Mouse (Mus musculus) T-helper 2 cell (primary cell): ENCODE measurements around the gene Ppm1l.
"Not testable (repeated sequence)": the region's sequence is repeated elsewhere in the genome, so short reads cannot be mapped to it uniquely, and the experiment has no call there.

Experiments used
- in situ Hi-C: fragments of 300-600 bp; cut with MboI, MseI; formaldehyde crosslinking; loops from one replicate; pipeline ENCODE4 v1.15.1; 2025; ENCODE audit warnings: high pct_unique_total_duplicates

Gene Ppm1l

DNA sequence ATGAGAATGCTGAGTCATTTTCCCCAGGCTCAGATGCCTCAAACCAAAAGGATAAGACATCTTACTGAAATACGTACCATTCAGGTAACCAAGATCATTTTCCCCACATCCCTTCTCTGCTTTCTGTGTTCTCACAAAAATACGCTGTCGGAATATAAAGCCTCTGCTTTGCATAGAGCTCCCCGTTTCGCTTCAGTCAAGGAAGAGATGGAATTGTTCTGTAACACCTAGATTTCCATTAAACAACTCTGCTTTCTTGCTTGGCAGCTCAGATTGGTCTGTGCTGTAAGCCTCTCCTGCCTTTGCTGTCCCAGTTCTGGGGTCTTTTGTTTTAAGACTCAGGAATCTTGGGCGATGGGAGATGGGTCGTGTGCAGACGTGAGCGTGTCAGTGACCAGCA is 51.3 kb downstream of the Ppm1l start:
- in situ Hi-C loops = loop anchor here (10.0 kb wide), 1 partner anchor 127 kb away; no protein-coding TSS in a partner anchor

GRCm38 (mm10) chr3:69372731-69373130 is 56.1 kb downstream of the Ppm1l start:
- in situ Hi-C loops = no loop called here

DNA sequence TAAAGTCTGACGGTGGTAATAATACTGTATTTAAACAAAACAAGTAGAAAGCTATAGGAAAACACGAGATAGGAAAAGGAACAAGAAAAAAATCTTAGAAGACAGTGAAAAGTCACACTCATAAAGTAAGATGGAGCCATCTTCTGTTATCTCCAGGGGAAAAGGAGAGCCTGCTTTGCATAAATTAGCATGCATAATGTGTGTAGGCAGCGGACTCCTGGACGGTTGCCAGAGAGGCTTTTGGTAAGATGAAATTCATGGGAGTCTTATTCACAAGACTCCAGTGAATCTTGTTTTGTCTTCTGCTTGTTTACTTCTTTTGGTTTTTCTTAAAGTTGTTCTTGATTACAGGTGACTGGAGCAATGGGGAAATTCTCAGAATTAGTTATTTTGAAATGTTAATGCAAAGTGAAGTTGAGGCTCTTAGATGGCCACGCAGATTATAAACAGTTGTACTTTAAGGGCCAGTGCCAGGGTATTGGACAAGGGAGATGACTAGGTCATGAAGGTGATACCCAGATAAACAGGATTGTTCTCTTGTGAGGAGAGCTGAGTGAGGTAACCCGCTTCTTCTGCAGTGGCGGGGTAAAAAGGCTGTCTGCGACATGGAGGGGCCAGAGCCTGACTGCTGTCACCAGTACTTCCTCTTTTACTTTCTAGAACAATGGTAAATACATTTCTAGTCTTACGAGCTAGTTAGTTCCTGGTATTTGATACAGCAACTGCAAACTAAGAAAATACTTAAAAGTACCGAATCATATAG is 57.1 kb downstream of the Ppm1l start:
- in situ Hi-C loops = no loop called here

DNA sequence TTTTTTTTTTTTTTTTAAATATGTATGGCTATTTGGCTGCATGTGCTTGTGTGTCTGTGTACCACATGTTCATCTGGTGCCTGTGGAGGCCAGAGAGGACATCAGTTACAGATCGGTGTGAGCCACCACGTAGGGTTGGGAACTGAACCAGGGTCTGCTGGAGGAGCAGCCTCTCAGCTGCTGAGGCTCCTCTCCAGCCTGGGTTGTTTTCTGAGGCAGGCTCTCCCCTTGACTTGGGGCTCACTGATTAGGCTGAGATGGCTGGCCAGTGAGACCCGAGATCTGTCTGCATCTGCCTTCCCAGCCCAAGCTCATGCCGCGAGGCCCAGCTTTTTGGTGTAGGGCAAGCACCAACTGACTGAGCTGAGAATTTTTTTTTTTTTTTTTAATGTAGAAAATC is 57.9 kb downstream of the Ppm1l start:
- in situ Hi-C loops = no loop called here

- in situ Hi-C loops = no loop called here
Observed at GRCm38 (mm10) chr3:69374983-69375382, 58.3 kb downstream of the Ppm1l start.

GRCm38 (mm10) chr3:69381213-69381612 is 64.6 kb downstream of the Ppm1l start:
- in situ Hi-C loops = no loop called here

DNA sequence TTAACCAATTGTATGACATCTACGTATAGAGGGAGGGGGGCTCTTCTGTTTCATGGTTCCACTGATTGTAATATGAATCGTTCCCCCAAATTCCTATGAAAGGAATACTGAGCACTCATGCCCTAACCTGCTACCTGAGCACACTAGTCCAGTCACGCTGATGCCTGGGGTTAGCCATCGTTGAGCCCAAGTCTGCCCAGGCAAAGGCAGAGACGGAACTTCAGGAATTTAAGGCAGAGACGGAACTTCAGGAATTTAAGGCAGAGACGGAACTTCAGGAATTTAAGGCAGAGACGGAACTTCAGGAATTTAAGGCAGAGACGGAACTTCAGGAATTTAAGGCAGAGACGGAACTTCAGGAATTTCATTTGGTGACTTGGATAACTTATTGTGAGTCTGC is 75.2 kb downstream of the Ppm1l start:
- in situ Hi-C loops = not testable (repeated sequence)

GRCm38 (mm10) chr3:69392298-69392697 is 75.6 kb downstream of the Ppm1l start:
- in situ Hi-C loops = no loop called here

DNA sequence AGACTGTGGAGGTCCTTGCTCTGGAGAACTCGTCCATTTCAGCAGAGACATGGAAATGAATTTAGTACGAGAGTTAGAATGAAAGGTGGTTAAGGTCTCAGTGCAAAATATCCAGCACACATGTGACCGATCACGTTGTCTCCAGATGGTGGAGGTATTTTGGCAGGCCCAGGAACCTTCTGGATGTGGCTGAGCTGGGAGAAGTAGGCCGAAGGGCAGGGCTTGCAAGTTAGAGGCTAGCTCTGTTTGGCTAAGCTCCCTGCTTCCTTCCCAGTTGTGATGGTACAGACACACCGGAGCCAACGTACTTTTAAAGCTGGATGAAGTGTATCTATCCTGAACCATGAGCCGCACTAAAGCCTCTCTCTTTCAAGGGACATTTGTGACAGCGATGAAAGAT is 76.4 kb downstream of the Ppm1l start:
- in situ Hi-C loops = no loop called here

- in situ Hi-C loops = no loop called here
Observed at GRCm38 (mm10) chr3:69393991-69394390, 77.3 kb downstream of the Ppm1l start.

DNA sequence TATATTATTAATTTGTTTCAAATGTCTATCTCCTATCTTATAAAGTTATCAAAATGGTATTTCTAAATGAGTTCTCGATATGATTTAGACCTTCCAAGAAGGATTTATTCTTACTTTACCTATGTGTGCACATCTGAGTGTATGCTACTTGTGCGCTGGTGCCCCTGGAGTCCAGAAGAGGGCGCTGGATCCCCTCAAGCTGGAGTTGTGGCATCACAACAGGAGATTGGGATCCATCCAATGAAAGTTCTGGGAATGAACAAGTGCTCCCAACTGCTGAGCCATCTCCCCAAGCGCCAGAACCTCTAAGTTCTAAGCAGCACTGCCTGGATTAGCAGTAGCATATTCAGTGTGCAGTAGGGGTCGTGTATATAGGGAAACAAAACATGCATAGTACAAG is 78.4 kb downstream of the Ppm1l start:
- in situ Hi-C loops = no loop called here

- in situ Hi-C loops = no loop called here
Observed at GRCm38 (mm10) chr3:69397733-69398132, 81.1 kb downstream of the Ppm1l start.

- in situ Hi-C loops = no loop called here
Observed at GRCm38 (mm10) chr3:69399336-69399735, 82.7 kb downstream of the Ppm1l start.

- in situ Hi-C loops = no loop called here
Observed at GRCm38 (mm10) chr3:69403196-69403595, 86.5 kb downstream of the Ppm1l start.

DNA sequence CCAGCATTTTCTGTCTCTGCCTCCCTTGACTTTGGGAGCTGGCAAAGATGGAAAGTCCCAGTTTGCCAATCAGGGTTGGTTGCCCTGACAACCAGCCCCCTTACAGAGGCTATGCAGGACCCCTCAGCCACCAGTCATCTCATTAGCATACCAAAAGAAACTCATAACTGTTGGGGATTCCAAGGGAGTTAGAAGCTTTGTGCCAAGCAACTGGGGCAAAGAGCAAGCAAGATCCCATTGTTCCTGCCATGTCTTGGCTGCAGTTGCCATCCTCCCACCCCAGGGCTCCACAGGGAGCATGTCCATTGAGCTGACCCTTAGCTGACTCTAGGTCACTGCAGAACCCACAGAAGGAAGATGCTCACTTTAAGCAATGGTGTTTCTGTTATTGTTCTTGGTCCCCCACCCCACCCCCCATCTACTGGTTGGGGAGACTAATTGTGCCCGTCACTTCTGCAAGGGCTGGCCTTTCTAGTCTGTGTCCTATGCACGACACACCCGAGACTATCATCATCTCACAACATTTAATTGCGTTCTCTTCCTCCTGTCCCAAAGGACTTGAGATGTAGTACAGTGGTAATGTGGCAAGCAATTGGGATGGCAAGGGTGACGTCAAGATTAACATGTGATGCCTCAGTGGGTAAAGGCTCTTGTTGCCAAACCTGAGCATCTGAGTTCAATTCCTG is 89.7 kb downstream of the Ppm1l start:
- in situ Hi-C loops = no loop called here

DNA sequence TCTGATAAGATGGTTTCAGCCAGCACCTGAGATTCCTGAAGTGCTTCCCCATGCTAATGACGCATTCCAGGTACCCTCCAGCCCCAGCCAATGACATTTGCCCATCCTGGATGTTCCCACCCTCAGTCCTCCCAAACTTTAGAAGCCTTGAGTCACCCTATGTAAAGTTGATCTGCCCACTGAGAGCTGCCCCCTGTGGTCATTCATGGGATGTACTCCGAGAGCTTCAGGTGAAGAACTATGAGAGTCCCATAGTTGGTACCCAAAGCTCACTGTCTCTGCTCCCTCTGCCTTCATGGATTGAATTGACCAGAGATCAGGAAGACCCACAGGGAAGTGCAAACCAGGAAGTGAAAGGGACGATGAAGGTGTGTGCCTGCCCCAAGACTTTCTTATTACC is 91.4 kb downstream of the Ppm1l start:
- in situ Hi-C loops = no loop called here

GRCm38 (mm10) chr3:69416112-69416511 is 99.5 kb downstream of the Ppm1l start:
- in situ Hi-C loops = no loop called here

- in situ Hi-C loops = no loop called here
Observed at GRCm38 (mm10) chr3:69422741-69423140, 106.1 kb downstream of the Ppm1l start.

DNA sequence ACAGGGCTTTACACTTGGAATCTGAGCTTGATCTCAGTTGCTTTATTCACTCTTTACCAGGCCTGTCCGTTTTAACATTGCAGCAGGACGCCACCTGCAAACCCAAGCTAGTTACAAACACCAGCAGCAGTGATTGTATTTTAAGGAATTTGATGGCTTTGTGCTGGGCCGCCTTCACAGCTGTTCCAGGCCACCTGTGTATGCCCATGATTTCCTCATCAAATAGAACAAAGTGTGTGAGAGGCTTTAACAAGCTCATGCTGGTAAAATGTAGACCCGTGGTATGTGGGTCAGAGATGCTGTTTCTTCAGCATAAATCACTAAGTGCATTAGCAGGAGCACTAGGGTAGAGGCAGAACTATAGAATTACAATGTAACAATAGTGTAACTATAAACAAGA is 106.7 kb downstream of the Ppm1l start:
- in situ Hi-C loops = no loop called here

GRCm38 (mm10) chr3:69424781-69425180 is 108.1 kb downstream of the Ppm1l start:
- in situ Hi-C loops = loop anchor here (25.0 kb wide), 1 partner anchor 488 kb away; no protein-coding TSS in a partner anchor

DNA sequence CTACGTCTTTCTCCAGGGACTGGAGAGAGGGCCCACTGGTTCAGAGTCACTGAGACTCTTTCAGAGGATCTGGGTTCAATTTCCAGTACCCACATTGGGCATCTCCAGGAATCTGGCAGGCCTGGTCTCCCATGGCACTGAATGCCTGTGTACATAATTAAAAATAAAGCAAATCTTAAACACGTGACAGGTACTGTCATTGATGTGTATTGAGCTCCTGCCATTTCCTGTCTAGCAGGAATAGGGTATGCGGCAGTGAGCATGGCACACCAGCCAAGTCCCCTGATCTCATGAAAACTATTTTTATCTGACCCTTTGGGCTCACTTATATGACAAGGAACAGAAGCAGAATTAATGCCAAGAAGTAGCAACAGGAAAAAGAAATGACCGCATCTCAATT is 110.6 kb downstream of the Ppm1l start:
- in situ Hi-C loops = loop anchor here (25.0 kb wide), 1 partner anchor 485 kb away; no protein-coding TSS in a partner anchor

GRCm38 (mm10) chr3:69428221-69428620 is 111.6 kb downstream of the Ppm1l start:
- in situ Hi-C loops = loop anchor here (25.0 kb wide), 1 partner anchor 484 kb away; no protein-coding TSS in a partner anchor

DNA sequence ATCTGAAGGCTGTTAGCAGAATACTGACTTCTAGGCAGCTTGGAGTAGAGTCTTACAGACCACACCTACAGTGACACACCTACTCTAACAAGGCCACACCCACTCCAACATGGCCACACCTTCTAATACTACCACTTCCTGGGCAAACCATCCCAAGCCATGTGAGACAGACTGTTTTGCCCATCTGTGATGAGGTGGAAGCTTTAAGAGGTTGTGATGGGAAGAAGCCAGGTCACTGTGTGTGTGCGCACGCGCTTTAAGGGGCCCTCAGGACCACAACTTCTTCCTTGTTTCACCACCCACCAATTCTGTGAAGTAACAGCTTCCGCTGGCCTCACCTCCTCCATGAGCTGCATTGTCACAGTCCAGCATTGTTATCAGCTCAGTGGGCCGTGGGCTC is 112.7 kb downstream of the Ppm1l start:
- in situ Hi-C loops = loop anchor here (25.0 kb wide), 1 partner anchor 483 kb away; no protein-coding TSS in a partner anchor
